Mouse (Mus musculus) layer of hippocampus, postnatal 36 days (tissue): ENCODE data around the gene Slc19a1. TPM values are rescaled to one million over a fixed set of nuclear protein-coding genes. Genes with fewer than 3 reads are reported as not detected.

Experiments
- DNase-seq, 2 experiments: peaks; one replicate each; pipeline ENCODE4 v3.0.0; 2022
- total RNA-seq, 2 experiments: library from RNA; stranded (reverse); gene quantifications; 2 replicates each; pipeline ENCODE4 v1.2.3; 2021

The Slc19a1 gene
- total RNA-seq, 2 experiments from 2014 or later: 20.7 to 23.3 TPM

DNA sequence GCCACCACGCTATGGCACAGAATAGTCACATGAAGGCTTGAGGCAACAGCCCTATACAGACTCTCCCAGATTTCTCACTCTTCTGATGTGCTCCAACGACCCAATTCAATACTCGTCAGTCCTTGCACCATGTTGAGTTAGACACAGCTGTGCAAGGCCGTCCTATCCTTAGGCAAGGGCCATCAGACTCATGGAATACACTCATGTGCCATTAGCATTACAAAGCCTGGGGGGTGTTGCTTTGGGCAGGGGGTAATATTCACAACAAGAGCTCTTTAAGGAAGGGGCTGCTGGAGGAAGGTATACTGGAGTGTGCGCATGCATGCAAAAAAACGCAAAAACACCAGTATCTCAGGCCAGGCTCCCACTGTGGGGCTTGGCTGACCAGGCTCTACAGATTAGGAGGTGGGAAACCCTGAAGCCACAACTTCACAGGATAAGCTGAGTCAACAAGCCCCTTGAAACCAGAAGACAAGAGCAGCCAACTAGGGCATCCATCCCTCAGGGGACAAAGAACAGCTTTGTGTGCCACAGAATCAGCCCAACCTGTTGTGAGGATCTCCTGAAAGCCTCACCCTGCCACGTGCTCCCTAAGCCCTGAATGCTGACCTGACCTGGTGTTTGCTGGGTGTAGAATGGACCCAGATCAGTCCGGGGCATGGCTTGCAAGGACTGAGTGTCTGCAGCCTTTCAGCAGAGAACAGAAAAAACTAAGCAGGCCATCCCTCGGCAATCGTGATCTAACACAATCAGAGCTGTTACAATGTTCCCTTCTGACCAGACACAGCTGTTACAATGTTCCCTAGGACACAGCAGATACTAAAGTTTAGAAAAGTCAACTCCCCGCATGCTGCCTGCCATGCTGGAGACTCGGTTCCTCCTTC lies 65.2 kb downstream of the Slc19a1 start:
- no peak for DNase-seq

DNA sequence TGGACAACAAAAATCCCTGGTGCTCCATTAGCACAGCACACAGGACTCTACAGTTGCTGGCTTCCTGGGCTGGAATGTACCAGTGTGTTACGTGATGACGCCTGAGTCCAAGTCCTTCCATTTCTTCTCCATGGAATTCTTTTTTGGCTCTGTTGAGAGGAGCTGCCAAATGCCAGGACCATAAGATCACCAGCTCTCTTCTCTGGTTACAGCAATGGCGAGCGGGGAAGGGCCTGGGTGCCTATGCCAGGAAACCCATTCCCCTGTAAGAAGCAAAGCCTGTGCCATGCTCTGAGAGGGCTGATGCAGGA lies 65.8 kb downstream of the Slc19a1 start:
- DNase-seq: no peak

DNA sequence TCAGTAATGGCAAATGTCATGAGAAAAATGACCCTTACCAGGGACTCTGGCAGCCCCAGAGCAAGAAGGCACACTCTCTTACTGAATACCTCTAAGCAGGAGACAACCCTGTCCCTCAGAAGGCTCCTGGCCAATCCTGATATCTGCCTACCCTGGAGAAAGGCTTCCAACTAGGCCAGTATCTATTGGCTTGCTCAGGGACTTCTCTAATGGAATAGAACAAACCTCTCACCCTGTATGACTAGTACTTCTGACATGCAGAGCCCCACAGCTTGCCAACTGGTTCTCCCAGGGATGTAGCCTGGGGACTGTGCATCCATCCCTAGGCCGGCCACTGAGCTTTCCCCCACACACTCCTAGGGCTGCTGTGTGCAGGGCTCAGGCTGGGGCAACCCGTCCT lies 66.6 kb downstream of the Slc19a1 start:
- no peak for DNase-seq

DNA sequence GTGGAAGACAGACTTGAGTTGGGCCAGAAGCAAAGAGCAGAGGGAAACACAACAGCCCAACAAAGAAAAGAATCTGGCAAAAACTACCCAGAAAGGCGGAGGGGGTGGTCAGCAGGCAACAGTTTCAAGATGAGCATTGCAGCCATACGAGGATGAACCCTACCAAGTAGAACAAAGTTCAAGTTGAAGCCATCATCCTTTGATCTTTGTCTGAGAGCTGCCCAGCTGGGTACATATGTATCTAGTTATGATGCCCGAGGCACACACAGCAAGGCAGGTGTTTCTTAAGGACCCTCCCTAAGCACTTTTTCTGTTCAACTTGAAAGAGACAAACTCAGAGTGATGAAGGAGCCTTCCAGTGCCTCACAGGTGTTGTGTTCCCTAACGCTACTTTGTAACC lies 67.7 kb downstream of the Slc19a1 start:
- DNase-seq: no peak

DNA sequence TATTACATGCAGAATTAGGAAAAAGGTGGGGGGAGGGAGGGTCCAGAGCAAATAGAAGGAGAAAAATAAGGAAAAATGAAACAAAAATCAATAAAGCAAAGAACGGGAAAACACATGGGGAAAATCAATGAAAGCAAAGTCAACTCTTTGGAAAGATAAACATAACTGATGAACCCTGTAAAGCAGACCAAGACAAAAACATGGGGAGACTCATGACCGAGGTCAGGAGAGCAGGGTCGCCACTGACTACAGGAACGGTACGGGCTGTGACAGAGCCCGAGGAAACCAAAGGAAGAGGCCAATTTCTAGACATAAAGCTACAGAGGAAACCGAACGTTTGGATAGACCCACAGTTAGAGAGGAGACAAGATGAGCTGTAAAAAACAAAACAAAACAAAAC lies 71.6 kb downstream of the Slc19a1 start:
- DNase-seq: no peak

DNA sequence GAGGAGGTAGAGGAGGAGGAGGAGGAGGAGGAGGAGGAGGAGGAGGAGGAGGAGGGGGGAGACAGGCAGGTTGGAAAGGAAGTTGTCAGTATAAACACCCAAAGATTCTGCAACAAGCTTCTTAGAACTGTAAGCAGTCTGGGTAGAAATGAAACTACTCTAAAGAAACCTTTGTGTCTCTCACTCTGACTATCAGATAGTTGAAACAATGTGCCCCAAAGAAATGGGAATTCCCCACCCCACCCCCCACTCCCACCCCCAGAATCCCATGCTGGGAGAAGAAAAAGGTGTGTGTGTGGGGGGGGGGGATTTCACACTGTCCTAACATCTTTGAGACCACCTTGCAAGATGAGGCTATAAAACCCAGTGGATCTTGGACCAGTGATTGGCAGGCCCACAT lies 72.3 kb downstream of the Slc19a1 start:
- no peak for DNase-seq

DNA sequence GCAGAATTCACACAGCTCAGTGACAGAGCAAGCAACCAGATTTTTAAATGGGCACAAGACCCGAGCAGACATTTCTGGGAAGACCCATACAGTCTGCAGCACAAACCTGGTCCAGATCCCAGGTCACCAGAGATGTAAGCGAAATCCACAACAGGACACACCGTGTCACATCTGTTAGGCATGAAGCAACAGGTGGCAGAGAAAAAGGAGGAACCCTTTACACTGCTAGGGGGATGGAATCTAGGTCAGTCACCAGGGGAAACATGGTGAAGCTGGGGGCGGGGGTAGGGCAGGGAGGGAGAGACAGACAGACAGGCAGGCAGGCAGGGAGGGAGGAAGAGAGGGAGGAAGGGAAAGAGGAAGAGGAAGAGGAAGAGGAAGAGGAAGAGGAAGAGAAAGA lies 76.1 kb downstream of the Slc19a1 start:
- no peak for DNase-seq

DNA sequence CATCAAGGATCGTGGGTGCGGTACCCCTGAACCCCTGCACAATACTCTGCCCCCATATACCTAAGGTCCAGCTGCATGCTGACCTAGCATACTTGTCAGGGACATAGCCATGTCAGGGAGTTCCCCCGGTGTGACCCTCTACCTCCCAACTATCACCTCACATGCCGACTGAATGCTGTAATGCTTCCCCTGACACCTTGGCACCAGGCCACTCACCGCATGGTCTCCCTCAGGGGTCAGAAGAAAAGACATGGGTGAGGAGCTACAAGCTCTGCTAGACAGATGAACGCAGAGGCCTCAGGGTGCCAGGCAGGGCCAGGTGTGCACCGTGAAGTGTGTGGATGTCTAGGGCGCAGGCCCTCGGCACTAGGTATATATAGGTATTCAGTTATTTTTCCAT lies 78.0 kb downstream of the Slc19a1 start:
- no peak for DNase-seq

Other genes with a start within 250 kb of the Slc19a1 start
- 10 to 100 TPM; 63.0 to 67.1 TPM for gene Pcbp3, start 70.4 kb upstream of the Slc19a1 start, total RNA-seq
- gene Col18a1, start 134.3 kb downstream of the Slc19a1 start, total RNA-seq: 1 to 10 TPM; 3.1 to 4.4 TPM
- 10 to 100 TPM; 31.7 to 32.6 TPM for gene Pofut2, start 227.0 kb downstream of the Slc19a1 start, total RNA-seq